Mouse (Mus musculus) stomach, postnatal 0 days (tissue): ENCODE results near the gene Hck.

ENCODE experiments used
- CTCF ChIP-seq: IDR thresholded peaks from 2 replicates; pipeline ENCODE4 v1.5.1; 2016; ENCODE audit warnings: antibody characterized with exemption, low read depth, mild to moderate bottlenecking, moderate library complexity
- EP300 ChIP-seq: optimal IDR thresholded peaks from 2 replicates; pipeline ENCODE3; 2016; ENCODE audit warnings: antibody characterized with exemption

DNA sequence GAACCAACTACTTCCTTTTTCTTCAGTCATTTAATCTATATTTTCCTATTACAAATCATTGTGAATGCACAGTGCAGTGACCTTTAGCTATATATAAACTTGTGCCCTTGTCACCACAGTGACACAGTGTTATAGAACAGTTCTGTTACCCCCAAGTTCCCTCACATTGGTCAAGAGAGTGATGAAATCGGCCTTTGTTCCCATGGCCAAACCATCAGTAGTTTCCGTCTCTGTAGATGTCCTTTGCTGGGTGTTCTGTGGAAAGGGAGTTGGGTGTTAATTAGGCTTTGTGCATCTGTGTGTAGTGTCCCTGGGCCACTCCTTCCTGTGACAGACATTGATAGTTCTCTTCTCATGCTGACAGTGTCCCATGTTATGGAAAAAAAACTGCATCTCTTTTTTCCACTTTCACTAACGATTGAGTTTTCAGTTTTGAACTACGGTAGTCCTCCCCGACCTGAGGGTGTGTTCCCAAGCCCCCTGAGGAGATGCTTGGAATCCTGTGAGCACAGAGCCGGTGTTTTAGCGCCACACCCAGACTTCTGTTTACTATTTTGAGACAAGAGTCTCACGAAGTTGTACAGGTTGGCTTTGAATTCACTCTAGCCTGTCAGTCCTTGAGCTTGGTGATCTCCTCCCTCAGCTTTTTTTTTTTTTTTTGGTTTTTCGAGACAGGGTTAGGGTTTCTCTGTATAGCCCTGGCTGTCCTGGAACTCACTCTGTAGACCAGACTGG lies 62.4 kb downstream of the Hck start:
- TF ChIP-seq CTCF (no peak), EP300 (no peak)
